Mouse (Mus musculus): Measurements from ENCODE around the gene Erg28. TPM values are rescaled to one million over a fixed set of nuclear protein-coding genes. Genes with fewer than 3 reads are reported as not detected.

The Erg28 gene
- polyA plus RNA-seq, 1 experiment from 2014 or later, result 123 TPM

- H3K9ac ChIP-seq (ENCODE audit: low read length), result no peak overlapping the region
- WGBS, result 51% methylated on average over 4 of the region's 4 CpGs
- H3K4me2 ChIP-seq (ENCODE audit: low read depth, low read length), result no peak overlapping the region
- H3K36me3 ChIP-seq (ENCODE audit: control insufficient read depth, insufficient read depth, low read length), result no peaks in the 10 kb centered on the region
- ATAC-seq (ENCODE audit: insufficient read depth, low FRiP score), result no peak
- H3K9me3 ChIP-seq (replicated peaks; ENCODE audit: control insufficient read depth, low read length), result no peaks in the 10 kb centered on the region
- no peaks in the 10 kb centered on the region for H3K4me1 ChIP-seq (ENCODE audit: control insufficient read depth, insufficient read depth, low read length)
- no peaks in the 10 kb centered on the region for H3K27me3 ChIP-seq (ENCODE audit: control insufficient read depth, insufficient read depth, low read length)
- H3K27ac ChIP-seq (ENCODE audit: low read length), result no peak overlapping the region
- no peak overlapping the region for H3K4me3 ChIP-seq (replicated peaks; ENCODE audit: low read length)
These were observed 56.6 kb downstream of the Erg28 start for GRCm38 (mm10) chr12:85767750-85768149.

- Histone ChIP-seq H3K9ac (ENCODE audit: low read length) (no peak overlapping the region), H3K4me3 (replicated peaks; ENCODE audit: low read length) (no peak overlapping the region), H3K36me3 (ENCODE audit: control insufficient read depth, insufficient read depth, low read length) (no peaks in the 10 kb centered on the region), H3K4me2 (ENCODE audit: low read depth, low read length) (no peak overlapping the region), H3K27me3 (ENCODE audit: control insufficient read depth, insufficient read depth, low read length) (no peaks in the 10 kb centered on the region), H3K4me1 (ENCODE audit: control insufficient read depth, insufficient read depth, low read length) (no peaks in the 10 kb centered on the region), H3K9me3 (replicated peaks; ENCODE audit: control insufficient read depth, low read length) (no peaks in the 10 kb centered on the region), H3K27ac (ENCODE audit: low read length) (no peak overlapping the region)
- ATAC-seq (ENCODE audit: insufficient read depth, low FRiP score), result no peak
- 62% methylated on average over 3 of the region's 3 CpGs for WGBS
These were observed 58.1 kb downstream of the Erg28 start for GRCm38 (mm10) chr12:85766287-85766686.

Other genes starting within 250 kb of the Erg28 start
- 0.29 and 0.80 TPM in 2 replicates for gene Jdp2, start 225.5 kb downstream of the Erg28 start, polyA plus RNA-seq (2015; fragmentation: Nextera tagmentation; extraction: Ambion mirVana)
- gene Batf, start 137.9 kb downstream of the Erg28 start, polyA plus RNA-seq (2015; fragmentation: Nextera tagmentation; extraction: Ambion mirVana), result 3.4 and 4.6 TPM in 2 replicates
- gene Flvcr2, start 78.0 kb downstream of the Erg28 start, polyA plus RNA-seq (2015; fragmentation: Nextera tagmentation; extraction: Ambion mirVana), result 2.1 and 2.2 TPM in 2 replicates
- 9.3 and 11.4 TPM in 2 replicates for gene Ttll5, start 109 bp upstream of the Erg28 start, polyA plus RNA-seq (2015; fragmentation: Nextera tagmentation; extraction: Ambion mirVana)